Mouse (Mus musculus) small intestine, adult 2 months (tissue): ENCODE measurements around the gene Rexo1. TPM values are rescaled to one million over a fixed set of nuclear protein-coding genes. Genes with fewer than 3 reads are reported as not detected.
A peak's percentile ranks its signal among the peaks of the same experiment; 100 is the strongest.

Source experiments
- H3K27ac ChIP-seq: fragments of 200-500 bp; 2 replicates; pipeline ENCODE4 v1.5.1; 2012; ENCODE audit warnings: low read depth, low read length, control low read depth, inconsistent platforms; ENCODE audit not compliant: insufficient read depth
- H3K27me3 ChIP-seq: fragments of 200-500 bp; 2 replicates; pipeline ENCODE4 v1.6.1; 2012; ENCODE audit warnings: mild to moderate bottlenecking, moderate library complexity, low read length, inconsistent platforms; ENCODE audit not compliant: control insufficient read depth, insufficient read depth
- H3K36me3 ChIP-seq: fragments of 200-500 bp; 2 replicates; pipeline ENCODE4 v1.6.1; 2012; ENCODE audit warnings: mild to moderate bottlenecking, low read length, control low read depth, inconsistent platforms; ENCODE audit not compliant: control insufficient read depth, insufficient read depth
- H3K4me1 ChIP-seq: fragments of 200-500 bp; 2 replicates; pipeline ENCODE4 v1.6.1; 2012; ENCODE audit warnings: low read length, inconsistent platforms, mixed read lengths; ENCODE audit not compliant: control insufficient read depth, insufficient read depth, insufficient read length
- H3K4me3 ChIP-seq: fragments of 200-500 bp; 2 replicates; pipeline ENCODE4 v1.5.1; 2012; ENCODE audit warnings: low read depth, mild to moderate bottlenecking, control low read depth, inconsistent platforms, low read length, moderate library complexity
- CTCF ChIP-seq: fragments of 200-500 bp; IDR thresholded peaks from 2 replicates; pipeline ENCODE4 v1.5.1; 2012; ENCODE audit warnings: low read depth, mild to moderate bottlenecking, control low read depth, inconsistent platforms, low read length, moderate library complexity, mixed read lengths; ENCODE audit not compliant: insufficient replicate concordance, insufficient read length; ENCODE audit errors: extremely low read depth
- POLR2A ChIP-seq: fragments of 200-500 bp; IDR thresholded peaks from 2 replicates; pipeline ENCODE4 v1.6.1; 2012; ENCODE audit warnings: low read depth, mild to moderate bottlenecking, control low read depth, inconsistent platforms, low read length, moderate library complexity
- WGBS: fragments of 180-500 bp; shearing (Covaris S2); methylation state at CpG from one replicate; pipeline ENCODE4 v1.1.7; 2018; 5-methylcytosine and 5-hydroxymethylcytosine counted together
- polyA plus RNA-seq: library from polyadenylated mRNA; depleted of rRNA; stranded (reverse); fragments of >200 nt; gene quantifications from 2 replicates; pipeline ENCODE4 v1.2.3, GENCODE M21; 2012

The Rexo1 gene
- polyA plus RNA-seq, 1 experiment = 63.7 TPM

GRCm38 (mm10) chr10:80604988-80605387, 43.6 kb upstream of the Rexo1 start:
- Histone ChIP-seq H3K27me3 (no peaks in the 10 kb centered on the region), H3K36me3 (peaks cover 20% of the 10 kb centered on the region), H3K27ac (no peak overlapping the region), H3K4me3 (no peak overlapping the region), H3K4me1 (peaks cover 39% of the 10 kb centered on the region)
- TF ChIP-seq POLR2A (no peak), CTCF (no peak)
- WGBS = 52% methylated on average over 2 of the region's 2 CpGs

GRCm38 (mm10) chr10:80604001-80604509, 42.7 kb upstream of the Rexo1 start:
- H3K4me3 ChIP-seq = peak overlapping the region; percentile 82
- 33% methylated on average over 7 of the region's 7 CpGs for WGBS
- H3K27ac ChIP-seq = peak overlapping the region; percentile 97
- peaks cover 39% of the 10 kb centered on the region for H3K4me1 ChIP-seq
- TF ChIP-seq CTCF (no peak), POLR2A (no peak)
- peaks cover 13% of the 10 kb centered on the region for H3K36me3 ChIP-seq
- H3K27me3 ChIP-seq = no peaks in the 10 kb centered on the region

- Histone ChIP-seq H3K27ac (peak overlapping the region; percentile 97), H3K4me1 (peaks cover 39% of the 10 kb centered on the region), H3K27me3 (no peaks in the 10 kb centered on the region), H3K36me3 (peaks cover 13% of the 10 kb centered on the region), H3K4me3 (peak overlapping the region; percentile 82)
- WGBS = 11% methylated on average over 7 of the region's 7 CpGs
- TF ChIP-seq POLR2A (no peak), CTCF (no peak)
Measured at GRCm38 (mm10) chr10:80603364-80603763, 42.0 kb upstream of the Rexo1 start.

GRCm38 (mm10) chr10:80602698-80603325, 41.5 kb upstream of the Rexo1 start, which contains the start of the genes Scamp4 and Adat3:
Gene Scamp4 (plus strand): TSS chr10:80602872.
Gene Adat3 (plus strand): TSS chr10:80602880.
- TF ChIP-seq POLR2A = peak; percentile 51; the same call in 1 of the 2 replicates
- TF ChIP-seq CTCF = no peak
- Histone ChIP-seq H3K36me3 (peaks cover 10% of the 10 kb centered on the region), H3K27ac (peak within 1 kb of the TSS; percentile 97), H3K4me3 (peak within 1 kb of the TSS; percentile 82), H3K27me3 (no peaks in the 10 kb centered on the region), H3K4me1 (peaks cover 37% of the 10 kb centered on the region)
- under 1% methylated on average over 54 of the region's 54 CpGs for WGBS

- no peaks in the 10 kb centered on the region for H3K36me3 ChIP-seq
- no peak overlapping the region for H3K4me3 ChIP-seq
- TF ChIP-seq POLR2A = no peak
- peaks cover 3% of the 10 kb centered on the region; the same call in 1 of the 2 replicates for H3K4me1 ChIP-seq
- 64% methylated on average over 4 of the region's 4 CpGs for WGBS
- no peak overlapping the region for H3K27ac ChIP-seq
- H3K27me3 ChIP-seq = no peaks in the 10 kb centered on the region
Measured at GRCm38 (mm10) chr10:80596318-80596717, 35.0 kb upstream of the Rexo1 start.

- peak within 1 kb of the TSS; percentile 66 for H3K27ac ChIP-seq
- TF ChIP-seq POLR2A (peak; percentile 82), CTCF (no peak)
- H3K4me1 ChIP-seq = peaks cover 30% of the 10 kb centered on the region
- WGBS = under 1% methylated on average over 70 of the region's 73 CpGs
- H3K27me3 ChIP-seq = no peaks in the 10 kb centered on the region
- peaks cover 14% of the 10 kb centered on the region; the same call in 1 of the 2 replicates for H3K36me3 ChIP-seq
- peak within 1 kb of the TSS; percentile 98 for H3K4me3 ChIP-seq
Measured at GRCm38 (mm10) chr10:80589879-80590854, 28.8 kb upstream of the Rexo1 start, which contains the start of gene Abhd17a. Gene Abhd17a (minus strand): TSS chr10:80590341.
